Mouse (Mus musculus) intestine, embryonic 14.5 days (tissue): Measurements from ENCODE around the gene Kif3b. TPM values are rescaled to one million over a fixed set of nuclear protein-coding genes. Genes with fewer than 3 reads are reported as not detected.
"Not testable (repeated sequence)": the region's sequence is repeated elsewhere in the genome, so short reads cannot be mapped to it uniquely, and the experiment has no call there.

Experiments used
- ATAC-seq: fragments of 200-750 bp; cut with Nextera tagmentation; replicated peaks from 2 replicates; pipeline ENCODE4 v1.8.0; 2017; ENCODE audit warnings: low read depth, moderate number of reproducible peaks, moderate TSS enrichment, moderate library complexity; ENCODE audit not compliant: low FRiP score, low TSS enrichment
- DNase-seq: peaks from one replicate; pipeline ENCODE4 v3.0.0-alpha.2; 2018; ENCODE audit warnings: low spot score
- H3K27ac ChIP-seq: fragments of 300-500 bp; sonication (generic); 2 replicates; pipeline ENCODE4 v1.5.1; 2014; ENCODE audit warnings: low read depth, mild to moderate bottlenecking, control low read depth
- H3K27me3 ChIP-seq: fragments of 300-500 bp; sonication (generic); replicated peaks from 2 replicates; pipeline ENCODE4 v1.6.1; 2014; ENCODE audit warnings: low read length, control low read depth; ENCODE audit not compliant: control insufficient read depth, insufficient read depth
- H3K36me3 ChIP-seq: fragments of 300-500 bp; sonication (generic); 2 replicates; pipeline ENCODE4 v1.6.1; 2014; ENCODE audit warnings: low read length, control low read depth; ENCODE audit not compliant: control insufficient read depth, insufficient read depth
- H3K4me1 ChIP-seq: fragments of 300-500 bp; sonication (generic); replicated peaks from 2 replicates; pipeline ENCODE4 v1.6.1; 2014; ENCODE audit warnings: low read length, control low read depth, mixed read lengths; ENCODE audit not compliant: control insufficient read depth, insufficient read depth
- H3K4me2 ChIP-seq: fragments of 300-500 bp; sonication (generic); 2 replicates; pipeline ENCODE4 v1.6.1; 2014; ENCODE audit warnings: low read length
- H3K4me3 ChIP-seq: fragments of 300-500 bp; sonication (generic); 2 replicates; pipeline ENCODE4 v1.5.1; 2014; ENCODE audit warnings: low read depth, low read length, control low read depth, mixed read lengths
- H3K9ac ChIP-seq: fragments of 300-500 bp; sonication (generic); 2 replicates; pipeline ENCODE4 v1.6.1; 2014; ENCODE audit warnings: mild to moderate bottlenecking, low read length
- H3K9me3 ChIP-seq: fragments of 300-500 bp; sonication (generic); 2 replicates; pipeline ENCODE4 v1.6.1; 2016; ENCODE audit warnings: low read length, control low read depth; ENCODE audit not compliant: control insufficient read depth
- WGBS: fragments of 180-500 bp; shearing (Covaris S2); extraction: QIAGEN DNeasy Blood & Tissue Kit; methylation state at CpG from one replicate; pipeline ENCODE4 v1.1.7; 2014; 5-methylcytosine and 5-hydroxymethylcytosine counted together
- polyA plus RNA-seq: library from polyadenylated mRNA; unstranded; fragments of >200 nt; fragmentation: Nextera tagmentation; extraction: Ambion mirVana; gene quantifications from 2 replicates; pipeline ENCODE4 v1.2.1, GENCODE M21; 2014

The Kif3b gene
- polyA plus RNA-seq, 1 experiment from 2014 or later, result 6.6 TPM

GRCm38 (mm10) chr2:153346221-153347182, 55.3 kb downstream of the Kif3b start:
- Histone ChIP-seq H3K36me3 (peaks cover 8% of the 10 kb centered on the region), H3K27ac (peak overlapping the region; percentile 99), H3K9me3 (no peaks in the 10 kb centered on the region), H3K27me3 (no peaks in the 10 kb centered on the region), H3K4me1 (peaks cover 36% of the 10 kb centered on the region), H3K4me2 (peak overlapping the region; percentile 85), H3K9ac (peak overlapping the region; percentile 98), H3K4me3 (peak overlapping the region; percentile 84)
- WGBS, result under 1% methylated on average over 38 of the region's 76 CpGs
- ATAC-seq, result peak; percentile 44
- peak; percentile 80 for DNase-seq

GRCm38 (mm10) chr2:153347183-153347781, 56.1 kb downstream of the Kif3b start:
- peak overlapping the region; percentile 99 for H3K27ac ChIP-seq
- no peak for DNase-seq
- no peaks in the 10 kb centered on the region for H3K27me3 ChIP-seq
- H3K4me3 ChIP-seq, result peak overlapping the region; percentile 84
- H3K36me3 ChIP-seq, result peaks cover 8% of the 10 kb centered on the region
- peak overlapping the region; percentile 85 for H3K4me2 ChIP-seq
- peak overlapping the region; percentile 98 for H3K9ac ChIP-seq
- 4% methylated on average over 9 of the region's 9 CpGs for WGBS
- H3K4me1 ChIP-seq, result peaks cover 38% of the 10 kb centered on the region
- H3K9me3 ChIP-seq, result no peaks in the 10 kb centered on the region
- no peak for ATAC-seq

GRCm38 (mm10) chr2:153348100-153348831, 57.1 kb downstream of the Kif3b start:
- no peaks in the 10 kb centered on the region for H3K27me3 ChIP-seq
- peaks cover 14% of the 10 kb centered on the region for H3K36me3 ChIP-seq
- H3K27ac ChIP-seq, result no peak overlapping the region
- H3K9ac ChIP-seq, result no peak overlapping the region
- H3K9me3 ChIP-seq, result no peaks in the 10 kb centered on the region
- no peak for DNase-seq
- H3K4me2 ChIP-seq, result peak overlapping the region; percentile 85
- no peak for ATAC-seq
- 62% methylated on average over 6 of the region's 6 CpGs for whole genome bisulfite sequencing
- peaks cover 38% of the 10 kb centered on the region for H3K4me1 ChIP-seq
- peak overlapping the region; percentile 84 for H3K4me3 ChIP-seq

GRCm38 (mm10) chr2:153350552-153351181, 59.5 kb downstream of the Kif3b start:
- no peak overlapping the region for H3K4me3 ChIP-seq
- no peak overlapping the region for H3K9ac ChIP-seq
- ATAC-seq (no peak), DNase-seq (no peak)
- H3K27ac ChIP-seq, result peak overlapping the region; percentile 19; the same call in 1 of the 2 replicates
- no peaks in the 10 kb centered on the region for H3K27me3 ChIP-seq
- 29% methylated on average over 6 of the region's 6 CpGs for WGBS
- H3K4me2 ChIP-seq, result peak overlapping the region; percentile 31
- H3K36me3 ChIP-seq, result peaks cover 36% of the 10 kb centered on the region
- peaks cover 29% of the 10 kb centered on the region for H3K4me1 ChIP-seq
- no peaks in the 10 kb centered on the region for H3K9me3 ChIP-seq

- no peak overlapping the region for H3K9ac ChIP-seq
- peaks cover 72% of the 10 kb centered on the region for H3K36me3 ChIP-seq
- no peak overlapping the region for H3K27ac ChIP-seq
- peaks cover 15% of the 10 kb centered on the region for H3K4me1 ChIP-seq
- H3K27me3 ChIP-seq, result no peaks in the 10 kb centered on the region
- H3K9me3 ChIP-seq, result no peaks in the 10 kb centered on the region
- H3K4me2 ChIP-seq, result no peak overlapping the region
- DNase-seq, result peak; percentile 32
- ATAC-seq, result no peak
- WGBS, result 87% methylated on average over 2 of the region's 2 CpGs
- no peak overlapping the region for H3K4me3 ChIP-seq
Measured at GRCm38 (mm10) chr2:153354648-153355047, 63.4 kb downstream of the Kif3b start.

- Histone ChIP-seq H3K36me3 (peaks cover 91% of the 10 kb centered on the region), H3K27ac (no peak overlapping the region), H3K4me3 (no peak overlapping the region), H3K9ac (no peak overlapping the region), H3K9me3 (no peaks in the 10 kb centered on the region), H3K4me1 (no peaks in the 10 kb centered on the region), H3K4me2 (no peak overlapping the region), H3K27me3 (no peaks in the 10 kb centered on the region)
- 90% methylated on average over 4 of the region's 4 CpGs for WGBS
- no peak for ATAC-seq
- no peak for DNase-seq
Measured at GRCm38 (mm10) chr2:153356784-153357183, 65.6 kb downstream of the Kif3b start.

- Histone ChIP-seq H3K4me2 (no peak overlapping the region), H3K27me3 (no peaks in the 10 kb centered on the region), H3K36me3 (peaks cover 88% of the 10 kb centered on the region), H3K4me1 (no peaks in the 10 kb centered on the region), H3K4me3 (no peak overlapping the region), H3K9ac (no peak overlapping the region), H3K9me3 (no peaks in the 10 kb centered on the region), H3K27ac (no peak overlapping the region)
- 91% methylated on average over 1 of the region's 1 CpGs for WGBS
- DNase-seq (no peak), ATAC-seq (no peak)
Measured at GRCm38 (mm10) chr2:153361101-153361710, 70.0 kb downstream of the Kif3b start.

- 91% methylated on average over 14 of the region's 14 CpGs for WGBS
- DNase-seq, H3K4me2 ChIP-seq, ATAC-seq, H3K27ac ChIP-seq, H3K9me3 ChIP-seq, H3K4me3 ChIP-seq, H3K9ac ChIP-seq, H3K4me1 ChIP-seq, H3K27me3 ChIP-seq: not testable (repeated sequence)
- peaks cover 86% of the 10 kb centered on the region for H3K36me3 ChIP-seq
Measured at GRCm38 (mm10) chr2:153364531-153364930, 73.3 kb downstream of the Kif3b start.
